Mouse (Mus musculus) liver, postnatal 0 days (tissue): Measurements from ENCODE around the gene Gal3st2c. TPM values are rescaled to one million over a fixed set of nuclear protein-coding genes. Genes with fewer than 3 reads are reported as not detected.

Experiments used
- ATAC-seq: fragments of 200-750 bp; cut with Nextera tagmentation; 2 replicates; pipeline ENCODE4 v1.8.0; 2017; ENCODE audit warnings: mild to moderate bottlenecking, moderate library complexity
- DNase-seq: peaks from one replicate; pipeline ENCODE4 v3.0.0-alpha.2; 2016
- H3K27ac ChIP-seq: fragments of 300-500 bp; sonication (generic); 2 replicates; pipeline ENCODE4 v1.5.1; 2014; ENCODE audit warnings: antibody characterized with exemption, moderate library complexity, mild to moderate bottlenecking, low read depth
- H3K27me3 ChIP-seq: fragments of 300-500 bp; sonication (generic); 2 replicates; pipeline ENCODE4 v1.6.1; 2014; ENCODE audit warnings: low read length, control low read depth, mixed read lengths; ENCODE audit not compliant: insufficient read depth
- H3K36me3 ChIP-seq: fragments of 300-500 bp; sonication (generic); replicated peaks from 2 replicates; pipeline ENCODE4 v1.6.1; 2014; ENCODE audit warnings: mild to moderate bottlenecking, control low read depth, low read length, moderate library complexity, mixed read lengths; ENCODE audit not compliant: insufficient read depth
- H3K4me1 ChIP-seq: fragments of 300-500 bp; sonication (generic); 2 replicates; pipeline ENCODE4 v1.6.1; 2014; ENCODE audit warnings: antibody characterized with exemption, mild to moderate bottlenecking, control low read depth; ENCODE audit not compliant: insufficient read depth
- H3K4me2 ChIP-seq: fragments of 300-500 bp; sonication (generic); 2 replicates; pipeline ENCODE4 v1.6.1; 2014; ENCODE audit warnings: low read depth, mild to moderate bottlenecking, low read length, moderate library complexity, mixed read lengths
- H3K4me3 ChIP-seq: fragments of 300-500 bp; sonication (generic); 2 replicates; pipeline ENCODE4 v1.5.1; 2014; ENCODE audit warnings: low read depth, low read length
- H3K9ac ChIP-seq: fragments of 300-500 bp; sonication (generic); replicated peaks from 2 replicates; pipeline ENCODE4 v1.6.1; 2014; ENCODE audit warnings: mild to moderate bottlenecking, moderate library complexity
- H3K9me3 ChIP-seq: fragments of 300-500 bp; sonication (generic); 2 replicates; pipeline ENCODE4 v1.6.1; 2016; ENCODE audit warnings: mild to moderate bottlenecking, control low read depth, low read length, mixed read lengths
- CTCF ChIP-seq: sonication (generic); IDR thresholded peaks from 2 replicates; pipeline ENCODE4 v1.5.1; 2016; ENCODE audit warnings: antibody characterized with exemption, low read depth
- EP300 ChIP-seq: IDR thresholded peaks from 2 replicates; pipeline ENCODE4 v1.6.1; 2016; ENCODE audit warnings: antibody characterized with exemption, low read depth, mild to moderate bottlenecking
- WGBS: fragments of 180-500 bp; shearing (Covaris S2); extraction: QIAGEN DNeasy Blood & Tissue Kit; methylation state at CpG from one replicate; pipeline ENCODE4 v1.1.7; 2014; ENCODE audit not compliant: insufficient replicate concordance; 5-methylcytosine and 5-hydroxymethylcytosine counted together
- polyA plus RNA-seq: library from polyadenylated mRNA; unstranded; fragments of >200 nt; fragmentation: Nextera tagmentation; extraction: Ambion mirVana; gene quantifications from 2 replicates; pipeline ENCODE4 v1.2.1, GENCODE M21; 2015

Gene Gal3st2c
- polyA plus RNA-seq, 1 experiment from 2014 or later, result not detected

DNA sequence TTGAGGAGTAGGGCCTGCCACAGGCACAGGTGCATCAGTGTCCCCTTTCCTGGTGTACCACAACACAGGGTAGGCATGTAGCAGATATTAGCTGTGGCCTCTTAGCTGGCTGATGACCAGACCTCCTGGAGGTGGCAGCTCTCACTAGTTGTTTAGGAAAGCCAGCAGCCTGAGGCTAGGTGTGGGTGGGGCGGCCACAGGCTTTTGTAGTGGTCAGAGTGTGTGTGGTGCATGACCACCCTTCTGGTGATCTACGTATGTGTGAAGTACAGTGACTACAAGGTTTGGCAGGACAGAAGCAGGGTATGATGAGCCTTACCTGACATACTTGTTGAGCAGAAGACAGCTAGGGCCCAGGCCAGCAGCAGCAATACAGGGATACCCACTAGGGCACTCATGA is 50.1 kb downstream of the Gal3st2c start:
- TF ChIP-seq CTCF (no peak), EP300 (no peak)
- H3K9ac ChIP-seq, result no peak overlapping the region

DNA sequence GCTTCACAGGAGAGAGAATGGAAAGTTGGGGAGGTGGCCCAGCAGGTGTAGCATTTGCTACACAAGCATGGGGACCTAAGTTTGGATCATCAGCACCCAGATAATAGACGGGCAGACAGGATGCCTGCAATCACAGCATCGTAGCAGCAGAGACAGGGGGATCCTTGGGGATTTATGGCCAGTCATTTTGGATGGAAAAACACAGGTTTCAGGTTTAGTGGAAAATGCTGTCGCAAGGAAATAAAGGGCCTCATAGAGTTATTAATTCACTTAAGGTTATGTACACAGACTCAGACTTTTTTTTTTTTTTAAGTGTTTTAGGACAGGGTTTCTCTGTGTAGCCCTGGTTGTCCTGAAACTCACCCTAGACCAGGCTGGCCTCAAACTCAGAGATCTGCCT is 55.2 kb downstream of the Gal3st2c start:
- DNase-seq (no peak), ATAC-seq (no peak)
- no peaks in the 10 kb centered on the region for H3K27me3 ChIP-seq
- no peaks in the 10 kb centered on the region for H3K36me3 ChIP-seq
- TF ChIP-seq EP300, result no peak
- H3K9ac ChIP-seq, result no peak overlapping the region
- no peak overlapping the region for H3K27ac ChIP-seq
- WGBS, result 54% methylated on average over 3 of the region's 3 CpGs
- H3K4me1 ChIP-seq, result no peaks in the 10 kb centered on the region
- no peak overlapping the region for H3K4me3 ChIP-seq
- H3K4me2 ChIP-seq, result no peak overlapping the region
- H3K9me3 ChIP-seq, result no peaks in the 10 kb centered on the region

More for the DNA sequence above, 50.1 kb downstream of the Gal3st2c start:
- H3K4me2 ChIP-seq, result no peak overlapping the region
- H3K27me3 ChIP-seq, result no peaks in the 10 kb centered on the region
- 82% methylated on average over 2 of the region's 2 CpGs for WGBS
- DNase-seq (no peak), ATAC-seq (no peak)
- no peaks in the 10 kb centered on the region for H3K36me3 ChIP-seq
- no peaks in the 10 kb centered on the region for H3K9me3 ChIP-seq
- no peak overlapping the region for H3K4me3 ChIP-seq
- no peak overlapping the region for H3K27ac ChIP-seq
- no peaks in the 10 kb centered on the region for H3K4me1 ChIP-seq

DNA sequence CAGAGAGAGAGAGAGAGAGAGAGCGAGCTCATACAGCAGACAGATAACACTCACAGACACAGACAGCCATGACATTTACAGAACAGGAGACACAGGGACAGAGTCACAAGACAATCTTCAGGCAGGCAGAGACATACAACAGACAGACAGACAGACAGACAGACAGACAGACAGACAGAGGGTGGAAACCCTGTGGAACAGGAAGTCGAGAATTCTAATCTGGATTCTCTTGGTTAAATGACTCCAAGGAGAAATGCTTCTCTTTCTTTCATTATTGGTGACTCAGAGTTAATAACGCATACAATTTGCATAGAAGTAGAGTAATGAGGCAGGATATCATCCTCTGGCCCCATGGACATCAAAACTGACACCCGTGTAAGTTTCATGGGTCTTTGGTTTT is 56.2 kb downstream of the Gal3st2c start:
- 61% methylated on average over 4 of the region's 4 CpGs for WGBS
- TF ChIP-seq EP300 (no peak), CTCF (no peak)
- Histone ChIP-seq H3K9ac (no peak overlapping the region), H3K27ac (no peak overlapping the region), H3K27me3 (no peaks in the 10 kb centered on the region), H3K4me3 (no peak overlapping the region), H3K4me1 (no peaks in the 10 kb centered on the region), H3K4me2 (no peak overlapping the region), H3K9me3 (no peaks in the 10 kb centered on the region), H3K36me3 (no peaks in the 10 kb centered on the region)
- ATAC-seq (no peak), DNase-seq (no peak)

DNA sequence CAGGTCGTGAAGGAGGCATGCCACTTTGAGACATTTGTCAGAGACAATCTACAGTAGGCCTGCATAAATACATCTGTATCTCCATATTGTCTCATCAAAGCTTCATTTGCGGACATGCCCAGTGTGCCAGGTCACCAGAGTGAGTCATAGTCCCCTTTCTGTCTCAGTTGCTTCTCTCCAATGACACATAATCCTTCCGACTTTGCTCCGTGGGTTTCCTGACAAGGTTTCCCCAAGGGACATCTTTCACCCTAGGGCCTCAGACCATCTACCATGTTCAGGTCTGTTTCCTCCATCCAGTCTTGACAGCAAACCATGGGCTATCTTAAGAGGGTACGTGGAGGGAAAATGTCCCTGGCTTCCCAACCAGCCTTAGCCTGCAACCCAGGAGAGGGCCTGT is 60.8 kb downstream of the Gal3st2c start:
- whole genome bisulfite sequencing, result 71% methylated on average over 5 of the region's 5 CpGs
- H3K27me3 ChIP-seq, result no peaks in the 10 kb centered on the region

DNA sequence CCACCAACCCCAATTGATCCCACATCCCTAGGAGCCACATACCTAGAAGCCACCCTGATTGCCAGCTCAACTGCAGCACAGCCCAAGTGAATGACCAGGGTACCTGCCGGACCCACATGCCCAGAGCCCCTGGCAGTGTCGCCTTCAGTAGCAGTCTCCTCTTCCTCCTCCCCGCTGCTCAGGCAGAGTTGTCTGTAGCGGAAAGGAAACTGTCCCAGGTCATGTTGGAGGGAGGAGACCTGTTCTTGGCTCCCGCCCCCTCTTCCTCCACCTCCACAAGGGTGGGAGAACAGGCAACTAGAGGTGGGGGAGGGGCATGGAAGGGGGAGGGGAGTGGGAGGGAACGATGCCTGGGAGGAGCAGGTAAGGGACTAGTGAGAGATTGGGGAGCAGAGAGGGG is 62.1 kb downstream of the Gal3st2c start, which contains the start of gene Pdcd1:
TSS of gene Pdcd1 (minus strand) at position 181 of the 400 bp plus-strand sequence.
- no peak within 1 kb of the TSS for H3K4me3 ChIP-seq
- 54% methylated on average over 6 of the region's 6 CpGs for WGBS
- TF ChIP-seq CTCF (no peak), EP300 (no peak)
- H3K9ac ChIP-seq, result no peak within 1 kb of the TSS
- H3K9me3 ChIP-seq, result no peaks in the 10 kb centered on the region
- DNase-seq, result no peak
- no peaks in the 10 kb centered on the region for H3K4me1 ChIP-seq
- no peaks in the 10 kb centered on the region for H3K36me3 ChIP-seq
- H3K4me2 ChIP-seq, result no peak within 1 kb of the TSS
- no peak within 1 kb of the TSS for H3K27ac ChIP-seq
- no peak for ATAC-seq
- no peaks in the 10 kb centered on the region for H3K27me3 ChIP-seq

More for the DNA sequence above, 60.8 kb downstream of the Gal3st2c start:
- no peak for DNase-seq
- H3K4me1 ChIP-seq, result no peaks in the 10 kb centered on the region
- H3K9me3 ChIP-seq, result no peaks in the 10 kb centered on the region
- H3K27ac ChIP-seq, result no peak overlapping the region
- no peak overlapping the region for H3K9ac ChIP-seq
- H3K36me3 ChIP-seq, result no peaks in the 10 kb centered on the region
- ATAC-seq, result no peak
- no peak for TF ChIP-seq EP300
- no peak for TF ChIP-seq CTCF
- H3K4me2 ChIP-seq, result no peak overlapping the region
- H3K4me3 ChIP-seq, result no peak overlapping the region

DNA sequence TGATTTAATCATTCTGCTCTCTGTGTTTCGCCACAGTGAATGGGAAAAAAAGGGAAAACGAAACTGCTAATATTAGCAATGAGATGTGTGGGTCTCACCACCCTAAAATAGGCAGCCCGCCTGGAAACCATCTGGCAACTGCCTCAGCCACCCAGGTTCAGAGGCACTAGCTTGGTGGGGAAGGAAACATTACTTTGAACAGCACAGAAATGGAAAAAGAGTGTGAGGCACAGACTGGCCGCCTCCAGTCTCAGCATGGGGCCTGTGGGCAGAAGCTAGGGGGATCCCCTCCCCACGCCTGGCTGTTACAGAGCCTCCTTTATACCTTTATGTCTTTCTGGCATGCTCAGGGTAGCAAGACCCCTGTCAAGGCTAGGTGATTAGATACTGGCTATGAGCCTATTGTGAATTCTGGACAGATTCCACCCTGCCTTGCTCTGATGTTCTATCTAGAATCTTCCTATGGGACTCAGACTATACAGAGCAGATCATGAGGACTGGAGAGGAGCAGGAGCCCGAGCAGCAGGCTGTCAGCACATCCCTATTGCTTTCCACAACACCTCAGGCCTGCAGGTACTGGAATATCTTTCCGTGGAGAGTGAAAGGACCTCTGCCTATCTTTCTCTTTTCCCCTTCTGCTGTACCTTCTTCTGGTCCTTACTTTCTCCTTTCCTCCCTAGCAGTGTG is 63.4 kb downstream of the Gal3st2c start:
- Histone ChIP-seq H3K27ac (no peak overlapping the region), H3K27me3 (no peaks in the 10 kb centered on the region), H3K4me2 (no peak overlapping the region), H3K9ac (no peak overlapping the region), H3K4me3 (no peak overlapping the region), H3K9me3 (no peaks in the 10 kb centered on the region), H3K4me1 (no peaks in the 10 kb centered on the region), H3K36me3 (no peaks in the 10 kb centered on the region)
- TF ChIP-seq EP300 (no peak), CTCF (no peak)
- no peak for ATAC-seq
- 65% methylated on average over 7 of the region's 7 CpGs for WGBS
- no peak for DNase-seq
